Mouse (Mus musculus) ZHBTc4 (cell line): ENCODE data around the gene Ttl.

ENCODE experiments used
- DNase-seq: peaks from one replicate; pipeline ENCODE4 v3.0.0-alpha.2; 2011; ENCODE audit warnings: low read depth, low spot score

The Ttl gene

DNA sequence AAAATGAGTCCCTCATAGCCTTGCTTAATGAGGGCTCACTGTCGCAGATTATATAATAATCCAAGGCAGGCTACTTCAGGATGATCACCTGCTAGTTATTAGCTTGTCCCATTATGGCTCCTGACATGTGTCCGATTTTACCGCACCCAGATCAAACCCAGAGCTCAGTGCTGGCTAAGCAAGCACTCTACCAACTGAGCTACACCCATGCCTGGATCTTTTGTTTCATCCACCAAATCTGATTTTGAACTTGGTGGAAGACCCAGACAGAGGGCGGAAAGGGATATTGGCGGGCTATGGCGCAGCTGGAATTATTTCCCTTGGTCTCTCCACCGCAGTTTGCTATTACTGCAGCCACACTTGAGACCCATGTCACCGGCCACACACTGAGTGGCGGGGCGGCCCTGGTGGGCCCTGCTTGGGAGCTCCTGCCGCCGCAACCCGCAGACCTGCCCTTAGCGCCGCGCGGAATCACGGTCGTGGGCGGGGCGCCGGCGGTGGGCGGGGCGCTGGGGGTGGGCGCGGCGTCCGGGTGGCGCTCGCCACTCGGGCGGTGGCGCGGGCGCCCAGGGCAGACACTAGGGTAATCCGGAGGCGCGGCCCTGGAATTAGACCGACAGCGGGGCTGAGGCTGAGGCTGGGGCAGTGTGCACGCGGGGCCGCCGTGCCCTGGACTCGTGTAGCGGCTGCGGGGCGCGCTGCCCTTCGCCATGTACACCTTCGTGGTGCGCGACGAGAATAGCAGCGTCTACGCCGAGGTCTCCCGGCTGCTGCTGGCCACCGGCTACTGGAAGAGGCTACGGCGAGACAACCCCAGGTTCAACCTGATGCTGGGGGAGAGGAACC is at the start of gene Ttl:
Gene Ttl (plus strand): TSS at position 506 of the 846 bp plus-strand sequence.
- peak; percentile 85 for DNase-seq

DNA sequence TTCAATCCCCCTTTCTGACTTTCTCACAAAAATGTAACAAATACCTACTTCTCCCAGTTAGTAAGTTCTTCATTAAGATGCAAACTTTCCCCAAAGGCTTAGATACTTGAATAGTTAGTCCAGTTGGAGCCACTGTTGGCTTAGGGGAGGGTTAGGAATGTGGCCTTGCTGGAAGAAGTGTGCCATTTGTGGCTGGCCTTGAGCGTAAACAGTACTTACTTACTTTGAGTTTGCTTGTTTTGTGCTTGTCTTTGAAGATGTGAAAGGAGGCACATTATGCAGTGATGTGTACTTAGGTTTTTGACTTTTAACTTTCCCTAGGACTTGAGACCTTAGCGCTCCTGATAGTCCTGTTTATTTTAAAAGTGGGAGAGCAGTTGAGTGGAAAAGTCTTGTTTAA is 45.6 kb upstream of the Ttl start:
- peak; percentile 17 for DNase-seq

DNA sequence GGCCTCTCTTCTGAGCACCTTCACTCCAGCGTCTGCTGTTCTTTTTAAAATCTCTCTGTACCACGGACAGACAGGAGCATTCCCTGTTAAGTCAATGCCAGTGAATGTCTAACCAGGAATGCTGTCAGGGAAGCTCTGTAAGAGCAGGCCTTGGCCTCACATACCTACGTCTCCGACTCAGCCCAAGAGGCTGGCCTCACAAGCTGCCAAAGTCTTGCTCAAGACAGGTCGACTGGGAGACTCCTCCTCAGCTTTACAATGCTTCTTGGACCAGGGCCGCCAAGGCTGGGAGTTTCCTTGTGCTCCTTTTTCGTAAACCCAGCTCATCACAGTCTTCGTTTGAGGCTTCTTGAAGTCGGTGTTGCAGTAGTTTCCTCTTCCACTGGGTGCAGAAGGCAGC is 40.9 kb upstream of the Ttl start:
- DNase-seq = peak; percentile 14

DNA sequence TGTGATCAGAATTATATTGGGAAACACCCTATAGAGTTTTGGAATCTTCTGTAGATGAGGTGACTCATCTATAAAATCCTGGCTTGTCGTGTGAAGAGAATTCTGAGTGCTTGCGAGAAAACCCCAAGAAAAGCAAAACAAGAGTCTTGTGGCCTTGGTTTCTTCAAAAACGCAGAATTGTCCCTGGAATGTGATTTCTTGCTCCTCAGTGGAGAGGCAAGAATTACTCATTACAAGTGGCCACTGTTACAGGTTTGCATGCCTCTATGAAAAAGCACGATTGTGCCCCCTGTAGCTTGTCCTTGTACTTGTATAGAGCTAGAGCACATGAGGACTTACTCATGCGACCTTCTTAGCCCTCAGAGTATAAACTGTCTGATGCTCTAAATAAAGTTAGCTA is 30.4 kb upstream of the Ttl start:
- no peak for DNase-seq

DNA sequence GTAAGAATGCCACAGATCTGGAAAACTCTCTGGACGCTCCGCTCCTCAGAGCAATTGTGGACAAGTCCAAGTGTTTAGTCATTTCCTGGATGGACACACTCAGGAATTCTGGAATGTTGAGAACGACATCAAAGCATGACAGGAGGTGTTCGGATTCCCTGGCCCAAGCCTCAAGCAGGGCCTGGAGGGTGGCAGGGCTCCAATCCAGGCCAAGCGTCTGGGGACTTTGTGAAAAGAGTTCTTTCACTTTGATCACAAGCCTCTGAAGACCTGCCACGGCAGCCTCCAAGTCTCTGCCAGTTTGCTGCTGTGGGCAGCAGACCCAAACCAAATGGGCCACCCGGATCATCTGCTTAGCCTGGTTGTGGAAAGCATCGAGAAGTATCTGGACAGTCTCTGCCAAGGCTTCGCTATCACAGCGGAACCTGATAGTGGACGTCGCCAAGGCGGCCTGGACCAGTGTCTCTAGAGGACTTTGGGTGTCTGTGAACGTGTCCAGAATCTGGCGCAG is 27.3 kb upstream of the Ttl start:
- DNase-seq = no peak

DNA sequence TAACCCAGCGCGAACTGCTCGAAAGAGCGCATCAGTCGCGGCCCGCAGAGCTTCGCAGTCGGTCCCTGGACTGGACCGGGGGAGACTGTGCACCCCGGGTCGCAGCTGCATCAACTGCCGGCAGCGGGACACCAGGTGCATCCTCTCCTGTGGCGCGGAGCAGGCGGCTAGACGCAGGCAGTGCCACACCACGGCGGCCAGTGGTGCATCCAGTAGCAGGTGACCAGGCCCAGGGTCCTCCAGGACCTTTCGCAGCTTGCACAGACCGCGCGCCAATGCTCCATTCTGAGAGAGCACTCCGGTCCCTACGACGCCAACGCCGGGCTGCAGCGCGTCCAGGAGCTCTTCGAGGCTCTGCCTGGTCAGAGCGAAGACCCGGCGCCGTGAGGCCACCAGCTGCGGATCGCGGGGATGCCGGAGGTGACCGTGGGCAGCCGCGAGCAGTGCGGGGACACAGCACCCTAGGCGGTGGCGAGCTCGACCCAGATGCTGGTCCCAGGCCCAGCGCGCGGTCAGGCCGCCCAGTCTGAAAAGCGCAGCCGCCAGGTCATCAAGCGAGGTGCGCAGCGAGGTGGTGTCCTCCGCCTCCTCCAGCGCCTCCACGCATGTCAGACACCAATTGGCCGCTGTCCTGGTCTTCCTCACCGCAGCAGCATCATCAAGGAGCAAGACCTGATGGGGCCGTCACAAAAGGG is 26.7 kb upstream of the Ttl start:
- peak; percentile 40 for DNase-seq

DNA sequence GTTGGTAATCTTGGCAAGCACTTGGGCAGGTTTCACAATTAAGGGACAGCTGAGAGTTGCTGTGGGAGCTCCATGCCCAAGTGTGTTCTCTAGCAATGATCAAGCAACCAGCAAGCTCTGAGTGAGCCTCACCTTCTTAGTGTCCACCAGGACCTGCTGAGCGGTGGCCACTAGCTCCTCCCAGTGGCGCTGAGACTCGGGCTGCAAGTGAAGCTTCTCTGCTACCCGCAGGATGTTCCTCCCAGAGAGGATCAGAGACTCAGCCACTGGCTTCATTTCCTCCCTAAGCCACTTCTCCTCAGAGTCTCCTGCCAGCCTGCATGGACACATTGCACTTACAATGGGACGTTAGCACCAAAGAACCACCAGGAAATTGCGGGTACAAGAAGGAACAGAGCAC is 25.2 kb upstream of the Ttl start:
- DNase-seq = no peak

DNA sequence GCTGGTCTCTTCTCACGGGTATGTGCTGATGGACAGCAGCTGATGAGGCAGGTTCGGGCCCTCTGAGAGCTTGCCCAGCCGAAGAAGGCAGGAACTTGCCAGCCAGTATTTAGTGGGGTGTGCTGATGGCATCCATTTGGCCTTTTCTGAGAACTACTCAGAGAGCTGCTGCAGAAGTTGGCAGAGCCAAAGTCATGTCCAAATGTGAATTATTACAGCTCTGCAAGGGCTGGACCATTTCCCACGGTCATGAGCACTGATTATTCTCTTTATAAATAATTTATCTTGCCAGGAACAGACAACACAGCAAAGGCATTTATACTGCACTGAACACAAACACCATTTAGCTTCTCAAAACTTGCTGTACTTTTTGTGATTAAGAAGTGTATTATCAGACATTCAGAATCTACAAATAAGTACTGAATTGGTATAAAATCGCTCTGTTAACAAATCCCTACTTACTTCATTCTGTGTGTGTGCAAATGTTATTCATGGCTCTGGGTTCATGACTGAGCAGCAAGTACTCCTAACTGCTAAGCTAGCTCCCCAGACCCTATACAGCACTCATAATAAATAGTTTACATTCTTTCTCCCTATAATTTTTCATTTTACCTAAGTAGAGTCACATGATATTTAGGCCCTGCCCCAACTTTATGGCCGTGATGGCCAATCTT is 19.4 kb upstream of the Ttl start:
- DNase-seq = no peak

DNA sequence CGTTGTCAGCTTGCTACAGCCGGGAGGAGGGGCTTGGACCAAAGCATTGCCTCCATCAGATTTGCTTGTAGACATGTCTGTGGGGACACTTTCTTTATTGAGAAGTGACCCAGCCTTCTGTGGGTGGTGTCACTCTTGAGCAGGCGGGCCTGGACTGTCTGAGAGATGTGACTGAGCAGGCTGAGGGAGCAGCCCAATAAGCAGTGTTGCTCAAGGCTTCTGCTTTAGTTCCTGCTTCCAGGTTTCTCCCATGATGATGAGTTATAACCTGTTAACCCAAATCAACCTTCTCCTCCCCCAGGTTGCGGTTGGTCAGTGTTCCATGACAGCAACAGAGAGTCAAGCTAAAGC is 18.9 kb upstream of the Ttl start:
- no peak for DNase-seq

DNA sequence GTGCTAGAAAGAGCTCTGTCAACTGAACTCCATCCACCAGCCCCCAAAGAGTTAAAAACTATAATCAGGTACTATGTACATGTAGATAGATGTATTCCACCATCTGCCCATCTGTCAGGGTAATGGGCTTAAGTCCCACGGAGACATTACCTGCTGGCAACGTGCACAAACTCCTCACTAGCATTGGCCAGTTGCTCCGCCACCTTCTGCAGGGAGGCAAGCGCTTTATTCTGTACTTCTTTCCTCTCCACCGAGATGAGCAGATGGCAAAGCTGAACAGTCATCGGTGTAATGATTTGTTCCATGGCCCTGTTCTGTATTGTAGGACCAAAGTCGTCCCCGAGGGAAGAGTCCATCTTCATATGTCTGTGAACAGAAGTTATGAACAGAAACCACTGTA is 17.9 kb upstream of the Ttl start, which contains the start of gene Vinac1:
Gene Vinac1 (minus strand): TSS at position 362 of the 400 bp plus-strand sequence.
- no peak for DNase-seq

DNA sequence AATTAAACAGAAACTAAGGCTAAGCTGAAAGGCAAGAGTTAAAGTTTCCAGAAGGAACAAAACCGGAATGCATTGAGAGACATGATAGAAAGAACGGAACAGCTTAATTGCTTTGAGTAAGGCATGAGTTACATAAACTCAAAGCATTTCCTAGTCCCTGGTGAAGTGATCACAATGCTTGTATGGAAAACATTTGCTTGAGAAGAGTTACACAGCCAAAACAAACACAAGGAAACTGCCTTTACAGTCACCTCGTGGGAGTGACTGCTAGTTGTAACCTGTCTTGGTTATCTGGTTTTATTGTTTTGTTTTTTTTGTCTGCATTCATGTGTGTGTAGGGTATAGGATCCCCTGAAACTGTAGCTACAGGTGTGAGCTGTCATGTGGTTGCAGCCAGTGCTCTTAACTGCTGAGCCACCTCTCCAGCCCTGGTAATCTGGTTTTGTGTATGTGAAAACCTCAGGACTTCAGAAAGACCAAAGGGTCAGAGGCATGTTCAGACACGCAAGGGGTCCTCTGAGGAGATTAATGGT is 13.2 kb upstream of the Ttl start:
- DNase-seq = no peak

DNA sequence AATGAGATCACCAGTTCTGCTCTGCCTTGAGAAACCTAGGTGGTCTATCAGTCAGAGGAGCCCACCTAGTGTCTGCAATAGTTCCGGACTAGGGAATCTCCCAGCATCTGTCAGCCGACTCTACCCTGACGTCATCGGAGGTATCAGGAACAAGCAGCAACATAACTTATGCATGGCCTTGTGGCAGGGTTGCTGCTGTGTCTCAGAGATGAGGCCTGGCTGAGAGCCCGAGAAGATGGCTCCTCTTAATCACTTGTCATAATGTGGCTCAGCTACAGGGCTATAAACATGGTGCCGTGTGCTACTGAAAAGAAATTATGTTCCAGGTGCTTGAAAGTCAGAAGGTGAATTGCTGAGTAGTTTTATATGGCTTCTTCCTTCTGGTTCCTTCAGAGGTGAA is 10.0 kb upstream of the Ttl start:
- no peak for DNase-seq

DNA sequence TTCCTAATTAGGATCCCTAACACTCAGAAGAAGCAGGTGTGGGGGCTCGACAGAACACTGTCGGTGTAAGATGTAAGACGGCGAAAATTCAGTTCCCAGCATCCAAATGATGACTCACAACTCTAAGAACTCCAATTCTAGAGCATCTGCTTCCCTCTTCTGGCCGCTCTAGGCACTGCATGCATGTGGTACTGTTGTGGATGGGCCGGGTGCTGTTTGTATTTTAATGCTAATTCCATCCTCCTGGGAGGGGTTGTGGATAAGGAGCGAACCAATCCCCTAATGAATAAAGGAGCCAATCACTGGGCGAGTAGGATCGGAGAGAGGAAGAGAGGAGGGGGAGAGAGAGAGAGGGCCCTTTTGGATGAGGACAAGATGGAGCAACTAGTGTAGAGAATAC is 9.1 kb upstream of the Ttl start:
- peak; percentile 97 for DNase-seq

DNA sequence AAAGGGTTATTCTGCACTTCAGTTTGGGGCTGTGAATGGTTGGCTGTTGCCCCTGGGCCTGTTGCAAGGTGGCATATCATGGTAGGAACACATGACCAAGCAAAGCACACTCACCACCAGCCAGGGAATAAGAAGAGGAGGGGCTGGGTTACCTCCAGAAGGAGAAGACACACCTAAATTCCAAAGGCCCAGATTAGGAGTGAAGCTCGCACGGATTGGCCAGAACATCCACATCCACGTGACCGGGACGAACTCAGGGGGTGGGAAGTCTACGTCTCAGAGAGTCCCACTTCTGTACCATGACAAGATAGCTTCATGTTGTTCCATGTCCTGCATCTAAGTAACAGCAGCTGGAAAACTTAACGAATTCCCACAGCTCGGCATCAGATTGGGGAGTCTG is 8.5 kb upstream of the Ttl start:
- DNase-seq = peak; percentile 58

DNA sequence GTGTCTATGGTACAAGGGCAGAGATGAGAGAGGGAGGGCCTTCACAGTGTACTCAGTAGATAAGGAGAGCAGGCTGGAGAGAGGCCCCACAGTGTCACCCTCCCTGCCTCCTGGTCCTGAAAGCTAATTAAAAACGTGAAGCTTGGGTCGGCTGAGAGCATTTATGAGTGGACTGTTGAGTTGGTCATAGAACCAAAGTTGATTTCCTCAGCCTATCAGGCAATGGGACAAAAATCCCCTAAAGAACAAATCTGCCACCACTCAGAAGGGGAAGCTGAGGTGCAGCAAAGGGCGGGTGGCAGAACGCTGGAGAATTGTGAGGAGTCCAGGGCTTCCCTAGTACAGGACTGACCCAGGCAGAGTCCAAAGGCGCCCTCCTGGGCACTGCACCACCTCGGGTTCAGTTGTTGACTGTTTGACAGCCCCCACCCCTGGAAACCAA is 7.8 kb upstream of the Ttl start:
- no peak for DNase-seq

DNA sequence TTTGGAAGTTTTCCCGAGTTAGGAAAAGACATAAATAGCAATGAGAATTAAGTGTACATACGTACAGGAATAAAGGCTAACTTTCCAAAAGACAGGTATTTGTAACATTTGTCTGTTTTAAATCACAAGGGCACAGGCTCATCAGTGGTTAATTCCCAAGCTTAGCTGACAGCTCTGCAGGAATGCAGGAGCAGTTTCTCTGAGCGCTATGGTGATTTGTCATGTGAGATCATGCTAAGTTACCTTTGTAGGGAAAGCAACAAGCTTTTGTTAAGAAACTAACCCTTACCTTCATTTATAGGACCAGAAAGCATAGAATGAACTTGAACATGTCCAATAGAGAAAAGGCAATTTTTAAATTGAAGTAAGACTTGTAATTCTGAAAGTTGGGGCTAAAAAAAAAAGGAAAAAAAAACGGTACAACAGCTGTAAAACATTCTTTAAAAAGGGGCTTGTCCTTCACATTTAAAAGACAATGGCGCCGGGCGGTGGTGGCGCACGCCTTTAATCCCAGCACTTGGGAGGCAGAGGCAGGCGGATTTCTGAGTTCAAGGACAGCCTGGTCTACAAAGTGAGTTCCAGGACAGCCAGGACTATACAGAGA is 4.2 kb upstream of the Ttl start:
- peak; percentile 89 for DNase-seq

DNA sequence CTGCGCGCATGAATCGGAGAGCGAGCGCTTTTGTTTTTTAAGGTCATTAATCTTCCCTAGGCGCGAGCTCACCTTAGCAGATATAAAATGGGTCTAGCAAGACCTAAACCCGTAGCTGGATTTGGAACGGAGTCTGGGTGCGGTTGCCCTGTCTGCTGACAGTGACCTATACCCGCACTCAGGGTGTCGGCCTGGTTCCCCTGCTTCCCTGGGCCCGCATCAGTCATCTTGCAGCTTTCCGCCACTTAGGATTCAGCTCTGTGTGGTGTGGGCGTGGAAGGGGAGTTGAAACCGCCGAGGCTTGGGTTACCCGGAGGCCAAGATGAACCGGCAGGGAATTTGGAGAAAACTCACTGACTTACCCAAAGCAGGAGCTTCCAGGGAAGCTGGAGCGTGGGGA is 584 bp downstream of the Ttl start:
- DNase-seq = peak; percentile 85

DNA sequence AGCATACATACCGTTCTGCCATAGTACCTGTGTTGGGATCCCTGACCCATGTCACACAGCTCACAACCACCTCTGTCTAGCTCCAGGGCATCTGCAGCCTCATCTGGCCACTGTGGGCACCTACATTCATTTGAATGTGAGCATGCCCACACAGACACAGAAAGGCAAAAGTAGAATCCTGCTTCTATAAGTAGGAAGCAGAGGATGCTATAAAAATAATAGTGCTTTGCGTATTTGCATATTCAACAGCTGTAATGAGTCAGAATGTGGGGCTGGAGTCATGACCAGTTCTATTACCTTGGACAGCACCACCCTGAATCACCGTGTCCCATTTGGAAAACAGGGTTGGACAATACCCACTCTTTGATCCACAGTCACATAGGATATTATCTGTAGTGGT is 4.6 kb downstream of the Ttl start:
- no peak for DNase-seq

DNA sequence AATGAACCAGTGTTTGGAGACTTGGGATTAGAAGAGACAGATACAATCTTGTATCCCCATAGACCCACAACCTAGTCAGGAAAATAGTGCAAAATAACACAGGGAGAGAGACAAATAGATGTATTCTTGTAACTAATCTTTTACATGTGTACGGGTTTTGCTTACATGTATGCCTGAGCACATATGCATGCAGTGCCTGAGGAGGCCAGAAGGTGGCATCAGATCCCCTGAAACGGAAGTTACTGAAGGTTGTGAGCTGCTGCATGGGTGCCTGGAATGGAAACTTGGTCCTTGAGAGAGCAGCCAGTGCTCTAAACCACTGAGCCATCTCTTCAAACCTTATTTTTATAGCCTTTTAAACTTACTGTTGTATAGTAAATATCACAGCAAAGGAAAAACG is 12.6 kb downstream of the Ttl start:
- peak; percentile 73 for DNase-seq

DNA sequence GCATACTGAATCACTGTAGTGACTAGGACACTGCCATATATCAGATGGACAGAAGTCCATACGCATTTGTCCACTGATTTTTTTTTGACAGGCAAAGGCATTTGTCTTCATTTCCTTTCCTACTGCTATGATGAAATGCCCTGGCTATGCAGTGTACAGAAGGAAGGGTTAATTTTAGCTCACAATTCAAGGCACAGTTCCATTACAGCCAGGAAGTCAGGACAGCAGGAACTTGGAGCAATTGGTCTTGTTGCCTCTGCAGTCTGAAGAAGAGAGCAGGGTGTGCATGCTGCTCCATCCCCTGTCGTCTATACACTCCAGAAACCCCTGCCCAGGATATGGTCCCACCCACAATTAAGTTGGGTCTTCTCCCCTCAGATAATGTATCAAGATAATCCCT is 13.5 kb downstream of the Ttl start:
- no peak for DNase-seq

DNA sequence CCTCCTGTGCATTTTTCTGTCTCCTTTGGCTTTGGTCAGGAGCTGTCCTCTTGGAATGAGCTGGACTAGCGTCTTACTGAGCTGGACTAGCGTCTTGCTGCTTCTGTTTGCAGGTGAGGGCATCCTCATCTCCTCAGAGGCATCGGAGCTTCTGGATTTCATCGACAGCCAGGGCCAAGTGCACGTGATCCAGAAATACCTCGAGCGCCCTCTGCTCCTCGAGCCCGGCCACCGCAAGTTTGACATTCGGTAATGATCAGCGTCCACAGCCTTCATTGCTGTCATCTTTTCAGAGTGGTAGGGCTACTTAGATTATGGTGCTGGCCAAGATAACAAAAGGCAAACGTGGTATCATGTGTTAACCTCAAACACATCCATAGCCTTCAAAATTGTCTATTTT is 15.4 kb downstream of the Ttl start:
- DNase-seq = peak; percentile 41

DNA sequence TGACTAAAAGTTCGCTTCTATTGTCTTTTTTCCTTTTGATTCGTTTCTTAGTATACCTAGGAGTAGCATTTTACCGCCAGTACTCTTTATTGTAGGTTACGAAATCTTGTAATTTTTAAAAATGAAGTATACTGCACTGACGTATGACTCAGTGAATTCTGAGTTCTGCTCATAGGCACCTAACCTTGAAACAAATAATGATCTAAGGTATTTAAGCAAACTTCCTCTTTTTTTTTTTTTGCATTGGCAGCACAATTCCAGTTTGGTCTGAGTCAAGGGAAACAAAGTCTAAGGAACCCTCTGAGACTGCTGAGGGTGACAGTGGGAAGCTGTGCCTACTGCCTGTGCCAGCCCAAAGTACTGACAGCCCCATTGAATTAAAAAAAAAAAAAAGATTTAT is 17.8 kb downstream of the Ttl start:
- DNase-seq = no peak
